Mouse (Mus musculus): Measurements from ENCODE around the gene Fbln1. TPM values are rescaled to one million over a fixed set of nuclear protein-coding genes. Genes with fewer than 3 reads are reported as not detected.

The Fbln1 gene
- polyA plus RNA-seq, 1 experiment from 2014 or later, result 114 TPM

DNA sequence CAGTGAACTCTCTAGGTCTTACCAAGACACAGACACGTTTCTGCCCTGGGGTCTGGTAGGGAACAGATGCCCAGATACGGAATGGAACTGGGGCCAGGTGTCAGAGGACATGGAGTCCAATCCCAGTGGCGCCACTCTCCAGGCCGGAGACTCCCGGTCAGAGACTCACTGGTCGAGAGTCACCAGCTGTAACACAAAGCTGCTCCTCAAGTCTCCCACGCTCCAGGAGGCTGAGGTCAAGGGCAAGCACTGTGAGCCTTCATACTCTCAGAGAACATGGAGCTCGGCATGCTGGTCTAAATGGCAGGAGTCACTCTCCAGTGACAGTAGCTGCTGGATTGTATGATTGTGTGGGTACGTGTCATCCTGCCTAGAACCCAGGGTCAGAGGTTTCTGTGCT lies 3.5 kb upstream of the Fbln1 start:
- WGBS, result 41% methylated on average over 9 of the region's 9 CpGs
- Histone ChIP-seq H3K4me2 (ENCODE audit: low read length) (no peak overlapping the region), H3K9ac (ENCODE audit: low read depth, low read length) (no peak overlapping the region), H3K27me3 (ENCODE audit: insufficient read depth, low read length) (no peaks in the 10 kb centered on the region), H3K9me3 (replicated peaks; ENCODE audit: low read length) (no peaks in the 10 kb centered on the region), H3K4me3 (replicated peaks; ENCODE audit: low read depth, low read length) (no peak overlapping the region), H3K27ac (0 out of 2 replicates have a peak overlapping the region, but pooled peaks have one; percentile 15), H3K4me1 (replicated peaks; ENCODE audit: insufficient read depth, low read length) (peaks cover 22% of the 10 kb centered on the region), H3K36me3 (ENCODE audit: insufficient read depth, low read length) (no peaks in the 10 kb centered on the region)
- ATAC-seq (replicated peaks; ENCODE audit: low FRiP score, low read depth) (no peak), DNase-seq (ENCODE audit: low spot score) (no peak)
- no peak for TF ChIP-seq CTCF (IDR thresholded peaks at IDR 0.05; ENCODE audit: low read depth)

DNA sequence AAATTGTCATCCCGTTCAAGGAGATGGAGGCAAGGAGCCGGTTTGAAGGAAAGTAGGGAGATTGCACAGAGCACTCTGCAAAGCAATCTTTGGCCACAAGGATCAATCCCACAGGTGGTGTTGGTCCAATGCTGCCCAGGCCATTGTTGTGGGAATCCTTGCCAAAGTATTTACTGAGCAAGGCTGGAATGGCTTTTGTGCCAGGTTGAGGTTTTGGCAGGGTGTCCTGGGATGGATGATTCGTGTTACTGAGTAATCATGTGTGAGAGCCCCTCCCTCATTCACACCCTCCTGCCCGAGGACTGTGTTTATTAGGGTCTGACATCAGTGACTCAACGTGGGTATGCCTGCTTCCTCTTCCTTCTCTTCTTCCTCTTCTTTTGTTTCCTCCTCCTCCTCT lies 3.0 kb upstream of the Fbln1 start:
- TF ChIP-seq CTCF (IDR thresholded peaks at IDR 0.05; ENCODE audit: low read depth), result no peak
- Histone ChIP-seq H3K4me1 (replicated peaks; ENCODE audit: insufficient read depth, low read length) (peaks cover 27% of the 10 kb centered on the region), H3K9me3 (replicated peaks; ENCODE audit: low read length) (no peaks in the 10 kb centered on the region), H3K27ac (no peak overlapping the region), H3K9ac (ENCODE audit: low read depth, low read length) (no peak overlapping the region), H3K27me3 (ENCODE audit: insufficient read depth, low read length) (no peaks in the 10 kb centered on the region), H3K4me3 (replicated peaks; ENCODE audit: low read depth, low read length) (no peak overlapping the region), H3K4me2 (ENCODE audit: low read length) (no peak overlapping the region), H3K36me3 (ENCODE audit: insufficient read depth, low read length) (no peaks in the 10 kb centered on the region)
- WGBS, result 44% methylated on average over 5 of the region's 5 CpGs
- ATAC-seq (replicated peaks; ENCODE audit: low FRiP score, low read depth) (no peak), DNase-seq (ENCODE audit: low spot score) (no peak)

DNA sequence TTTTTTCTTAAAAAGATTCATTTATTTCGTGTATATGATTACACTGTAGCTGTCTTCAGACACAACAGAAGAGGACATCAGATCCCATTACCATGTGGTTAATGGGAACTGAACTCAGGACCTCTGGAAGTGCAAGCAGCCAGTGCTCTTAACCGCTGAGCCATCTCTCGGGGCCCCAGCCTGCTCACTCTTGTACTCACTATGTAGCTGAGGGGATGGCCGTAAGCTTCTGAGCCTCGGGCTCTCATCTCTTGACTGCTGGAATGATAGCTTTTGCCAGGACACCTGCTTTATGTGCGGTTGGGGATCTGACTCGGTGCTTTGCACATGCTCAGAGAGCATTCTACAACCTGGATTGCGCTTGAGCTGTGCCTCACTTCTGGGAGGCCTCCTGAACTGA lies 1.4 kb upstream of the Fbln1 start:
- Histone ChIP-seq H3K27me3 (ENCODE audit: insufficient read depth, low read length) (no peaks in the 10 kb centered on the region), H3K9me3 (replicated peaks; ENCODE audit: low read length) (no peaks in the 10 kb centered on the region; the same call in 1 of the 2 replicates), H3K27ac (no peak overlapping the region), H3K36me3 (ENCODE audit: insufficient read depth, low read length) (no peaks in the 10 kb centered on the region), H3K9ac (ENCODE audit: low read depth, low read length) (no peak overlapping the region), H3K4me3 (replicated peaks; ENCODE audit: low read depth, low read length) (no peak overlapping the region), H3K4me1 (replicated peaks; ENCODE audit: insufficient read depth, low read length) (peaks cover 35% of the 10 kb centered on the region), H3K4me2 (ENCODE audit: low read length) (no peak overlapping the region)
- WGBS, result 62% methylated on average over 8 of the region's 8 CpGs
- ATAC-seq (replicated peaks; ENCODE audit: low FRiP score, low read depth) (no peak), DNase-seq (ENCODE audit: low spot score) (no peak)
- no peak for TF ChIP-seq CTCF (IDR thresholded peaks at IDR 0.05; ENCODE audit: low read depth)

DNA sequence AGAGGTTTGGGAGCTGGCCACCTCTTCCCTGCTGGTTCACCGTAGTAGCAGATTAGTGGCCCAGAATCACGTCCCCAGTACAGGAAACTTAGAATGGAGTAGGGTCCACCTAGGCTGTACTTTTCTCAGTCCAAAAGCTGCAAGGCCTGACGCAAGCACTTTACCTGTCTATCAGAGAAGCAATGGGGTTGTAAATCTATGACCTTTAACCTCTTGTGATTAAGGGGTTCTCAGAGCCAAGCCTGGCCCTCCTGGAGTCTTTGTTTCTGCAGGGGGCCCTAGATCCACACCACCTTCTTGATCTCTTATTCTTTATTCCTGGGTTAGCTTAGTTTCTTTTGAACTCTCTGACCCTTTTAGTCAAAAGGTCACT lies 940 bp downstream of the Fbln1 start:
- Histone ChIP-seq H3K9me3 (replicated peaks; ENCODE audit: low read length) (no peaks in the 10 kb centered on the region; the same call in 1 of the 2 replicates), H3K9ac (ENCODE audit: low read depth, low read length) (peak overlapping the region; percentile 83), H3K36me3 (ENCODE audit: insufficient read depth, low read length) (no peaks in the 10 kb centered on the region), H3K4me2 (ENCODE audit: low read length) (peak overlapping the region; percentile 90), H3K27ac (peak overlapping the region; percentile 88), H3K4me3 (replicated peaks; ENCODE audit: low read depth, low read length) (peak overlapping the region; percentile 56), H3K4me1 (replicated peaks; ENCODE audit: insufficient read depth, low read length) (peaks cover 29% of the 10 kb centered on the region), H3K27me3 (ENCODE audit: insufficient read depth, low read length) (no peaks in the 10 kb centered on the region)
- WGBS, result 15% methylated on average over 3 of the region's 3 CpGs
- DNase-seq (ENCODE audit: low spot score), result no peak
- no peak for ATAC-seq (replicated peaks; ENCODE audit: low FRiP score, low read depth)
- TF ChIP-seq CTCF (IDR thresholded peaks at IDR 0.05; ENCODE audit: low read depth), result no peak

DNA sequence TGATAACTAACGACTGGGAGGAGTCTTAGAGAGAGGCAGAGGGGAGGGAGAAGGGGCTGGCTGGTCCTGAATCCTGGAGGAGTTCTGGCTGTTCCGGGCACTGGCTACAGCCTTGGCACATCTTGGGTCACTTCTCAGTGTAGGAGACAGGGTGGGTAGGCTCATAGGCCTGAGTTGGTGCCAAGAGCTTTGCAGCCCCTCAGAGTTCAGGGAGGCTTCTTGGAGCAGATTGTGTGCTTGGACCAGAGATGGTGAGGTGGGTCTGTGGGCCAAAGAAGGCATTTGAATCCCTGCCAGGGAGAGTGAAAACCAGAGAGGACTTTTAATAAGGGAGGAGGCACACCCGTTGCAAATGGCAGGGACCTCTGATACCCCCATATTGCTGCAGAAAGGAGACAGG lies 1.3 kb downstream of the Fbln1 start:
- peak overlapping the region; percentile 90 for H3K4me2 ChIP-seq (ENCODE audit: low read length)
- H3K9ac ChIP-seq (ENCODE audit: low read depth, low read length), result peak overlapping the region; percentile 83; the same call in 1 of the 2 replicates
- TF ChIP-seq CTCF (IDR thresholded peaks at IDR 0.05; ENCODE audit: low read depth), result no peak
- peaks cover 29% of the 10 kb centered on the region for H3K4me1 ChIP-seq (replicated peaks; ENCODE audit: insufficient read depth, low read length)
- H3K4me3 ChIP-seq (replicated peaks; ENCODE audit: low read depth, low read length), result peak overlapping the region; percentile 56
- WGBS, result 13% methylated on average over 3 of the region's 3 CpGs
- peak overlapping the region; percentile 88 for H3K27ac ChIP-seq
- H3K36me3 ChIP-seq (ENCODE audit: insufficient read depth, low read length), result no peaks in the 10 kb centered on the region
- ATAC-seq (replicated peaks; ENCODE audit: low FRiP score, low read depth), result no peak
- no peaks in the 10 kb centered on the region; the same call in 1 of the 2 replicates for H3K9me3 ChIP-seq (replicated peaks; ENCODE audit: low read length)
- DNase-seq (ENCODE audit: low spot score), result no peak
- no peaks in the 10 kb centered on the region for H3K27me3 ChIP-seq (ENCODE audit: insufficient read depth, low read length)

DNA sequence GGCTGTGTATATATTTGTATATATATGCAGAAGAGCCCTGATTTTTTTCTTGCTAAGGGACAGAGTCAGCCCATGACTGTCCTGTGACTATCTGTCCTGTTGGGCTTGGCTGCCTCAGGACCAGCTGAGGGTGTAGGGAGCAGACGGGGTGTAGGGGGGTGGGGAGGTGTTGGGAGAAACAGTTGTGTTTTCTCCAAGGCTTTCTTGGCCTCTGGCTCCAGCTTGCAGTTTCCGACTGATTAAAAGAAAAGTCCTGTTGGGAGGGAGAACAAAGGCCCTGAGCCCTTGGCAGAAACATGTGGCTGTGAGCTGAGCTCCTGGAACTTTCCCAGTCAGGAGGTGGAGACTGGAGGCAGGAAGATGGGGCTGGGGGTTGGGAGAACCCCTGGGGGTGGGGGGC lies 2.0 kb downstream of the Fbln1 start:
- H3K27ac ChIP-seq, result peak overlapping the region; percentile 88
- ATAC-seq (replicated peaks; ENCODE audit: low FRiP score, low read depth), result 0 out of 2 replicates have a peak, but pooled peaks have one; percentile 40
- 8% methylated on average over 2 of the region's 2 CpGs for WGBS
- H3K4me3 ChIP-seq (replicated peaks; ENCODE audit: low read depth, low read length), result peak overlapping the region; percentile 56
- H3K27me3 ChIP-seq (ENCODE audit: insufficient read depth, low read length), result no peaks in the 10 kb centered on the region
- H3K4me2 ChIP-seq (ENCODE audit: low read length), result peak overlapping the region; percentile 90
- DNase-seq (ENCODE audit: low spot score), result peak; percentile 83
- H3K9ac ChIP-seq (ENCODE audit: low read depth, low read length), result peak overlapping the region; percentile 40; the same call in 1 of the 2 replicates
- H3K9me3 ChIP-seq (replicated peaks; ENCODE audit: low read length), result no peaks in the 10 kb centered on the region; the same call in 1 of the 2 replicates
- H3K36me3 ChIP-seq (ENCODE audit: insufficient read depth, low read length), result no peaks in the 10 kb centered on the region
- no peak for TF ChIP-seq CTCF (IDR thresholded peaks at IDR 0.05; ENCODE audit: low read depth)
- peaks cover 29% of the 10 kb centered on the region for H3K4me1 ChIP-seq (replicated peaks; ENCODE audit: insufficient read depth, low read length)

DNA sequence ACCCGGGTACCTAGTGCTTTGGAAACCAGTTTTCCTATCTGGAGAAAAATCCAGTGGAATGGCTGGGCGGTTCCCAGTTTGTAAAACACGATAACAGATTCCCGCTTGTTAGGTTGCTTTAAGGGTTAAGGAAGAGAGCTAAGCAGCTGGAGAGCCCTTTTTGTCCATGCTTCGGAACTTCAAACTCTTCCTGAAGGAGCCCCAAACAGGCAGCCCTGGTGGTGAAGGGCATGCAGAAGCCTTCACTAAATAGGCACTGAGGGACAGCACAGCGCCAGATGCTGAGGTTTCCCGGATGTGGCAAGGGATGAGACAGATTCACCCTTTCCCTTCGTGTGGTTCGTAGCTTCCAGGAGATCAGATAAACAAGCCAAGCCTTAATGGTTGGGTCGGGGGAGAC lies 2.6 kb downstream of the Fbln1 start:
- WGBS, result 21% methylated on average over 10 of the region's 10 CpGs
- peak; percentile 47 for DNase-seq (ENCODE audit: low spot score)
- no peak for TF ChIP-seq CTCF (IDR thresholded peaks at IDR 0.05; ENCODE audit: low read depth)
- no peak for ATAC-seq (replicated peaks; ENCODE audit: low FRiP score, low read depth)
- peak overlapping the region; percentile 90 for H3K4me2 ChIP-seq (ENCODE audit: low read length)
- peak overlapping the region; percentile 40; the same call in 1 of the 2 replicates for H3K9ac ChIP-seq (ENCODE audit: low read depth, low read length)
- peak overlapping the region; percentile 88 for H3K27ac ChIP-seq
- H3K4me1 ChIP-seq (replicated peaks; ENCODE audit: insufficient read depth, low read length), result peaks cover 29% of the 10 kb centered on the region
- H3K36me3 ChIP-seq (ENCODE audit: insufficient read depth, low read length), result no peaks in the 10 kb centered on the region
- no peaks in the 10 kb centered on the region; the same call in 1 of the 2 replicates for H3K9me3 ChIP-seq (replicated peaks; ENCODE audit: low read length)
- no peaks in the 10 kb centered on the region for H3K27me3 ChIP-seq (ENCODE audit: insufficient read depth, low read length)
- peak overlapping the region; percentile 56; the same call in 1 of the 2 replicates for H3K4me3 ChIP-seq (replicated peaks; ENCODE audit: low read depth, low read length)

Data from kidney, postnatal 0 days (tissue).